Mouse (Mus musculus): ENCODE measurements around the gene Phgdh. TPM values are rescaled to one million over a fixed set of nuclear protein-coding genes. Genes with fewer than 3 reads are reported as not detected.

Phgdh gene
- polyA plus RNA-seq, 1 experiment = 141 TPM

DNA sequence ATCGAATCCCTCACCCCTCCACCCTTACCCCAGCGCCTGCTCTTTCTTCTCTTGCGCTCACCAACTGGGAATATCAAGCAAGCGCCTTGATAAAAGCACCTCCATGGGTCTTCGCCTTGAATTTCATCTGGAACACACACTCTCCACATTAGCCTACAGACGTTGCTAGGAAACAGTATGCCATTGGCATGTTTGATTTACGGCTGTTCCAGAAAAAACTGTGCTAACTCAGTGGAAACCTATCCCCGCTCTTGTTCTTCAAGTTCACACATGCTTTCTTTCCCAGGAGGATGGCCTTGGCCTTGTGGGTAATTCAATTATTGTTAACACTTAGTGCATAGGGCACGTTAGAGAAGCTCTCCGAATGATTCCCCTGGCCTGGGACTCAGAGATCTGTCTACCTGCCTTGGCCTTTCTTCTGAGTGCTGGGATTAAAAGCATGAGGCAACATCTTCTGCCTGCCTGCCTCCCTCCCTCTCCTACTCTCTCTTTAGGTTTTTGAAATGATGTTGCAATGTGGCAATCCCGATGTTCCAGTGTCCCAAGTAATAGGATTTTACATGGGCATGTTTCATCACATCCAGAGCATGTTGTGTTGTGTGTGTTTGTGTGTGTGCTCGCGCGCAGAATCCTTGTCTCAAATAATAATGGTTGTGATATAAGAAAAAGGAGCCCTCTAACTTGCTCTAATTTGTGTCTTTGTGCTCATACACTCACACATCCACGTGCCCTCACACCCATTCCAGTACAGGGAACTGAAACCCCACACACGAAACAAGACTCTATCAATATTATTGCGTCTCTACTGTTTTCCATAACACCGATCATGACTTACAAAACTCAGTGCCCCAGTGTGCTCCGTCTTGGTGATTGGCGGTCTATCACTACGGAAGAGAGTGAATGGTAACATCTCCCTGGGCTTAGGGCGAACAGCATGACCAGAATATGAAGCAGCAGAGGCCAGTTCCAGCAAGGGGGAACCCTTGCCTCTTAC lies 2.8 kb downstream of the Phgdh start:
- no peaks in the 10 kb centered on the region for H3K4me1 ChIP-seq (ENCODE audit: control insufficient read depth, insufficient read depth, low read length)
- H3K27ac ChIP-seq (ENCODE audit: insufficient read depth, low read length) = no peak overlapping the region
- TF ChIP-seq CTCF (IDR thresholded peaks at IDR 0.05; ENCODE audit: extremely low read depth, insufficient read depth, low read length) = no peak
- TF ChIP-seq POLR2A (IDR thresholded peaks at IDR 0.05; ENCODE audit: extremely low read depth, insufficient read depth, low read length) = no peak
- no peak overlapping the region for H3K4me3 ChIP-seq (ENCODE audit: insufficient read depth, low read length)

DNA sequence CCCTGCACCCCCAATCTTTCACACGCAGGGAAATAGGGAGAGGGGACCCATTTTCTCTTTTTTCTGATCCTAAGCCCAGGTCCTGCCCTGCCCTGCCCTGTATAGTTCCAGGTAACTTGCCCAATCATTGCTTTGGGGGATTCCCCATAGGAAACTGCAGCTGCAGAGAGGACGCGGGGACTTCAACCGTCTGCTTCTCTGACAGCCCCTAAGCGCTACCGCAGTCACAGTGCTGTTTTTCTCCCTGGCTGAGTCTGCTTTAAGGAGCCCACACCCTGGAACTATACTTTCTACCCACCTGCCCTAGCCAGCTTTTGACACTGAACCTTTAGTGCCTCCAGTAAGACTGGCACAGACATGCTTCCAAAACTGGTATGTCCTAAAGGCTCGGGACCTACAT lies 3.9 kb downstream of the Phgdh start:
- Histone ChIP-seq H3K27ac (ENCODE audit: insufficient read depth, low read length) (no peak overlapping the region), H3K4me3 (ENCODE audit: insufficient read depth, low read length) (no peak overlapping the region), H3K4me1 (ENCODE audit: control insufficient read depth, insufficient read depth, low read length) (no peaks in the 10 kb centered on the region)
- TF ChIP-seq POLR2A (IDR thresholded peaks at IDR 0.05; ENCODE audit: extremely low read depth, insufficient read depth, low read length) = no peak
- no peak for TF ChIP-seq CTCF (IDR thresholded peaks at IDR 0.05; ENCODE audit: extremely low read depth, insufficient read depth, low read length)

DNA sequence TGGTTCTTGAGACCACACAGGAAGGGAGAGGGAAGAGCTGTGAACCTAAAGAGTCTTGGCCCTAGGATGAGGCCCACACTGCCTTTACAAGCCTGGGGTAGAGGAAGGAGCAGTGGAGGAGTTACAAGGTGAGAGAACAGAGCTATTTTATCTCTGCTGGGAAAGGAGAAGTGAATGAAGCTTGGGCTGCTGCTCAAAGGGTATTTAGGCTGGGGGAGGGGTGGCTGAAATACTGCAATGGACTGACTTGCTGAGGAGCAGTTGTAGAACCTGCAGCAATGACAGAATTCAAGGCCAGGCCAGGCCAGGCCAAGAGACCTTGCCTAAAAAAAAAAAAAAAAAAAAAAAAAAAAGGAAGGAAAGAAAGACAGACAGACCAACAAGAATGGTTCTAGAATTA lies 4.5 kb downstream of the Phgdh start:
- Histone ChIP-seq H3K27ac (ENCODE audit: insufficient read depth, low read length) (no peak overlapping the region), H3K4me3 (ENCODE audit: insufficient read depth, low read length) (no peak overlapping the region), H3K4me1 (ENCODE audit: control insufficient read depth, insufficient read depth, low read length) (no peaks in the 10 kb centered on the region)
- TF ChIP-seq POLR2A (IDR thresholded peaks at IDR 0.05; ENCODE audit: extremely low read depth, insufficient read depth, low read length) = no peak
- no peak for TF ChIP-seq CTCF (IDR thresholded peaks at IDR 0.05; ENCODE audit: extremely low read depth, insufficient read depth, low read length)

DNA sequence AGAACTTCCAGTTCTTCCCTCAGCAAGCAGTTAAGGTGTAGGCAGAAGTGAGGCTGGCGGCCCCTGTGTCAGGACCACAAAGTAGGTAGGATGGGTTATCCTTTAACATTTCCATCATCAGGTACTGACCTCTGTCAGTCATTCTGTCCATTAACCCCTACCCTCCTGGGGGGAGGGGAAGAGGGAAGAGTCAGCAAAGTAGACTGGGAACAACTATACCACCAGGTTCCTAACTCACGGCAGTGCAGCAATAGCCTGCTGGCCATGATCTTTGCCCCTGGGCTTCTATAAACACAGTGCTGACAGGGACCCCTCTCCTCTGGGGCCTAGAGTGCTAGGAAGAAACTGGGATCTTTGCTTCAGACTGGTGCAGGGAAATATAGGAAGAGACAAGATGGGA lies 5.8 kb downstream of the Phgdh start:
- Histone ChIP-seq H3K27ac (ENCODE audit: insufficient read depth, low read length) (no peak overlapping the region), H3K4me1 (ENCODE audit: control insufficient read depth, insufficient read depth, low read length) (no peaks in the 10 kb centered on the region), H3K4me3 (ENCODE audit: insufficient read depth, low read length) (no peak overlapping the region)
- TF ChIP-seq CTCF (IDR thresholded peaks at IDR 0.05; ENCODE audit: extremely low read depth, insufficient read depth, low read length) = no peak
- TF ChIP-seq POLR2A (IDR thresholded peaks at IDR 0.05; ENCODE audit: extremely low read depth, insufficient read depth, low read length) = no peak

DNA sequence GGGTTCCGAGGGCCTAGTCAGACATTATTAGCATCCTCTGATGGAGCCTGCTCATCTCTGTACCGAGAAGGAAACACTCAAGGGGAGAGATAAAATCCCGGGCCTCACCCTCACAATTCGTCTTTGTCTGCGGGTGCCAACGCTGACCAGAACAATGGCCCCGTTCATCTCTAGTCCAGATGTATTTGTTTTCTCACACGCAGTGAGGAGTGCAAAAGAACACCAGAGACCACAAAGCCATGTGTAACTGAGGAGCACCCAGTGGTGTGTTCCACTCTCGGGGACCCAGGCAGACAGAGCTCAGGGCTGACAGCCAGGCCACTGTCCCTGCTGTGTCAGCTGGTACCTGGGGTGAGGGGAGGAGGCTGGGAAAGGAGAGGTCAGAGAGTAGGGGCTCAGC lies 15.6 kb downstream of the Phgdh start:
- no peak overlapping the region for H3K4me3 ChIP-seq (ENCODE audit: insufficient read depth, low read length)
- H3K4me1 ChIP-seq (ENCODE audit: control insufficient read depth, insufficient read depth, low read length) = 0 out of 2 replicates have a peak, but pooled peaks cover 2% of the 10 kb centered on the region
- TF ChIP-seq CTCF (IDR thresholded peaks at IDR 0.05; ENCODE audit: extremely low read depth, insufficient read depth, low read length) = no peak
- no peak for TF ChIP-seq POLR2A (IDR thresholded peaks at IDR 0.05; ENCODE audit: extremely low read depth, insufficient read depth, low read length)
- H3K27ac ChIP-seq (ENCODE audit: insufficient read depth, low read length) = peak overlapping the region; percentile 94

DNA sequence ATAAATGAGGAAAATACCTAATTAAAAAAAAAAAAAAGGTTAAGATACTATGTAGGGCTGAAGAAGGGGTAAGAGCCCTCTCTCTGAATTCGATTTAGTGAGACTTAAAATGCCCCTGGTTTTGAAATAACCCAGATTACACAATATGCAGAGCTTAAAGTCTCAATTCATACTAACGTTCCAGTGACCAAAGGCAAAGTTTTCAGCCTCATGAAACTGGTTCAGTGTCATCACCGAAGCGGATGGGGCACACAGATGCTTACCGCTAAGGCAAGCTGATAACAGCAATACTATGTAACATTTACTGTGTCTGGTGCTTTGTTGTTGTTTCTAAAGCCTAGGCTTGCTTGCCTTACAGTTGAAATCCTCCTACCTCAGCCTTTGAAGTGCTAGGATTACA lies 17.6 kb downstream of the Phgdh start:
- H3K27ac ChIP-seq (ENCODE audit: insufficient read depth, low read length) = no peak overlapping the region
- no peak overlapping the region for H3K4me3 ChIP-seq (ENCODE audit: insufficient read depth, low read length)
- TF ChIP-seq CTCF (IDR thresholded peaks at IDR 0.05; ENCODE audit: extremely low read depth, insufficient read depth, low read length) = no peak
- no peak for TF ChIP-seq POLR2A (IDR thresholded peaks at IDR 0.05; ENCODE audit: extremely low read depth, insufficient read depth, low read length)
- 0 out of 2 replicates have a peak, but pooled peaks cover 2% of the 10 kb centered on the region for H3K4me1 ChIP-seq (ENCODE audit: control insufficient read depth, insufficient read depth, low read length)

DNA sequence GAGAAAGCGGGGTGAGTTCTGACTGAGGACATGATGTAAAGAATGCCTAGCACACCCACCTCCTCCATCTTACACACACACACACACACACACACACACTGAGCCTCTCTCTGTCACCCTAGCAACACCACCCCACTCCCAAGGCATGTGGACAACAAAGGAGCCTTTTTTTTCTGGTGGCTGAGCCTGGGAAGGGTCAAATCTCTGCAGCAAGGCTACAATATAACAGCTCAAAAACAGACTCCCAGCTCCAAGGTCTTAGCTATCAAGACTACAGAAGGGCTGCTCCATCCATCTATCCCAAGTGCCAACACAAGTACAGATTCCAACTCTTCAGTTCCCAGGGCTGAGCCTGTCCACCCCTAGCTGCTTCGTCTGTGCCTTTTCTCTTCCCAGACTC lies 20.6 kb downstream of the Phgdh start:
- peak overlapping the region; percentile 70; the same call in 1 of the 2 replicates for H3K27ac ChIP-seq (ENCODE audit: insufficient read depth, low read length)
- no peak overlapping the region for H3K4me3 ChIP-seq (ENCODE audit: insufficient read depth, low read length)
- TF ChIP-seq POLR2A (IDR thresholded peaks at IDR 0.05; ENCODE audit: extremely low read depth, insufficient read depth, low read length) (no peak), CTCF (IDR thresholded peaks at IDR 0.05; ENCODE audit: extremely low read depth, insufficient read depth, low read length) (no peak)

DNA sequence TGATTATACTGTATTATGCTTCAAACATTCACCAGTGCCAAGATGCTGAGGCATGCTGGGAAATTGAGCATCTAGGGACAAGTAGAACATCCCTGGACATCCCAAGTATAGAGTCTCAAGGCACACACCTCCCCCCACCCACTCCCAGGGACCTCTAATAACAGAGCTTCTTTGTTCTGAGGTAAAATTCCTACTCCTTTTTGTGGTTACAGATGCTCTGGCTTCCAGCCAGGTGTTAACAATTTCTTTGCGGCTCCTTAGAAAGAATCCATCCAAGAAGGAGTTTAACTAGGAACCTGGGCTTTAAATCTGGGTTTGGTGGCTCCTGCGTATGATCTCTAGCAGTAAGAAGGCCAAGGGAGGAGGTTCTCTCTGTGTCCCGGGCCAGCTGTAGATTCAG lies 22.6 kb downstream of the Phgdh start:
- no peak for TF ChIP-seq CTCF (IDR thresholded peaks at IDR 0.05; ENCODE audit: extremely low read depth, insufficient read depth, low read length)
- TF ChIP-seq POLR2A (IDR thresholded peaks at IDR 0.05; ENCODE audit: extremely low read depth, insufficient read depth, low read length) = no peak
- Histone ChIP-seq H3K27ac (ENCODE audit: insufficient read depth, low read length) (peak overlapping the region; percentile 51; the same call in 1 of the 2 replicates), H3K4me1 (ENCODE audit: control insufficient read depth, insufficient read depth, low read length) (no peaks in the 10 kb centered on the region), H3K4me3 (ENCODE audit: insufficient read depth, low read length) (no peak overlapping the region)

More for the DNA sequence above, 20.6 kb downstream of the Phgdh start:
- 0 out of 2 replicates have a peak, but pooled peaks cover 2% of the 10 kb centered on the region for H3K4me1 ChIP-seq (ENCODE audit: control insufficient read depth, insufficient read depth, low read length)

DNA sequence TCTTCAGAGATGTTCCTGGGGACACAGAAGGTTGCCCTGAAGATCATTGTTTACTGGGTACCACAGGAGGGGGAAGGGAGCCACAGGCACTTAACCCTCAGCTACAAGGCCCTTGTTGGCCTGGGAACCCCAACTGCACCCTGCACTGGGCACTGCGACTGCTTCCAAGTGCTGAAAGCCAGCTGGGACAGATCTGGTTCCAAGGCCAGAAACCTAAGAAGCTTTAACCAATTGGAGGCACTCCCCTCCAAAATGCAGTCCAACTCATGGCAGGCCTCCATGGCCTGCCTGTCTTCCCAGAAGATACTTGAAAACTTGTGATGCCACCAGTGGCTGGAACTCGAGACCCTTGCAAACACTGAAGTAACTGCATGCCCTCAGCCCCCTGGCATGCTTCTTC lies 24.6 kb downstream of the Phgdh start:
- H3K4me1 ChIP-seq (ENCODE audit: control insufficient read depth, insufficient read depth, low read length) = no peaks in the 10 kb centered on the region
- H3K27ac ChIP-seq (ENCODE audit: insufficient read depth, low read length) = peak overlapping the region; percentile 61; the same call in 1 of the 2 replicates
- H3K4me3 ChIP-seq (ENCODE audit: insufficient read depth, low read length) = no peak overlapping the region
- TF ChIP-seq POLR2A (IDR thresholded peaks at IDR 0.05; ENCODE audit: extremely low read depth, insufficient read depth, low read length) = no peak
- no peak for TF ChIP-seq CTCF (IDR thresholded peaks at IDR 0.05; ENCODE audit: extremely low read depth, insufficient read depth, low read length)

All from cortical plate, adult 2 months (tissue).